Mouse (Mus musculus): ENCODE measurements around the gene Tfcp2. TPM values are rescaled to one million over a fixed set of nuclear protein-coding genes. Genes with fewer than 3 reads are reported as not detected.

The Tfcp2 gene
- polyA plus RNA-seq, 1 experiment, result 22.6 TPM

GRCm38 (mm10) chr15:100470037-100470436 lies 81.8 kb downstream of the Tfcp2 start:
- no peak overlapping the region for H3K27ac ChIP-seq (ENCODE audit: insufficient read depth, low read length)
- TF ChIP-seq POLR2A (IDR thresholded peaks at IDR 0.05; ENCODE audit: extremely low read depth, insufficient read depth, low read length), result no peak
- no peak for TF ChIP-seq CTCF (IDR thresholded peaks at IDR 0.05; ENCODE audit: extremely low read depth, insufficient read depth, low read length)

GRCm38 (mm10) chr15:100469189-100469545 lies 82.6 kb downstream of the Tfcp2 start:
- TF ChIP-seq POLR2A (IDR thresholded peaks at IDR 0.05; ENCODE audit: extremely low read depth, insufficient read depth, low read length) (no peak), CTCF (IDR thresholded peaks at IDR 0.05; ENCODE audit: extremely low read depth, insufficient read depth, low read length) (no peak)
- peaks cover 4% of the 10 kb centered on the region; the same call in 1 of the 2 replicates for H3K4me1 ChIP-seq (ENCODE audit: control insufficient read depth, insufficient read depth, low read length)

More at GRCm38 (mm10) chr15:100470037-100470436, 81.8 kb downstream of the Tfcp2 start:
- peak overlapping the region; percentile 81 for H3K4me3 ChIP-seq (ENCODE audit: insufficient read depth, low read length)
- H3K4me1 ChIP-seq (ENCODE audit: control insufficient read depth, insufficient read depth, low read length), result peaks cover 4% of the 10 kb centered on the region; the same call in 1 of the 2 replicates

GRCm38 (mm10) chr15:100468295-100469188 lies 83.3 kb downstream of the Tfcp2 start, which contains the start of gene Letmd1:
Gene Letmd1 (plus strand): TSS chr15:100469023.
- TF ChIP-seq POLR2A (IDR thresholded peaks at IDR 0.05; ENCODE audit: extremely low read depth, insufficient read depth, low read length), result peak; percentile 63
- TF ChIP-seq CTCF (IDR thresholded peaks at IDR 0.05; ENCODE audit: extremely low read depth, insufficient read depth, low read length), result peak; percentile 14; the same call in 1 of the 2 replicates
- H3K4me3 ChIP-seq (ENCODE audit: insufficient read depth, low read length), result peak within 1 kb of the TSS; percentile 81
- H3K4me1 ChIP-seq (ENCODE audit: control insufficient read depth, insufficient read depth, low read length), result peaks cover 4% of the 10 kb centered on the region; the same call in 1 of the 2 replicates
- H3K27ac ChIP-seq (ENCODE audit: insufficient read depth, low read length), result peak within 1 kb of the TSS; percentile 93

More at GRCm38 (mm10) chr15:100469189-100469545, 82.6 kb downstream of the Tfcp2 start:
- no peak overlapping the region; the same call in 1 of the 2 replicates for H3K27ac ChIP-seq (ENCODE audit: insufficient read depth, low read length)
- H3K4me3 ChIP-seq (ENCODE audit: insufficient read depth, low read length), result peak overlapping the region; percentile 81

- Histone ChIP-seq H3K27ac (ENCODE audit: insufficient read depth, low read length) (no peak overlapping the region), H3K4me3 (ENCODE audit: insufficient read depth, low read length) (peak overlapping the region; percentile 81), H3K4me1 (ENCODE audit: control insufficient read depth, insufficient read depth, low read length) (peaks cover 4% of the 10 kb centered on the region; the same call in 1 of the 2 replicates)
- TF ChIP-seq CTCF (IDR thresholded peaks at IDR 0.05; ENCODE audit: extremely low read depth, insufficient read depth, low read length) (no peak), POLR2A (IDR thresholded peaks at IDR 0.05; ENCODE audit: extremely low read depth, insufficient read depth, low read length) (no peak)
These were observed 84.1 kb downstream of the Tfcp2 start for GRCm38 (mm10) chr15:100467738-100468137.

GRCm38 (mm10) chr15:100465432-100465831 lies 86.4 kb downstream of the Tfcp2 start:
- TF ChIP-seq POLR2A (IDR thresholded peaks at IDR 0.05; ENCODE audit: extremely low read depth, insufficient read depth, low read length), result no peak
- Histone ChIP-seq H3K27ac (ENCODE audit: insufficient read depth, low read length) (no peak overlapping the region), H3K4me1 (ENCODE audit: control insufficient read depth, insufficient read depth, low read length) (peaks cover 4% of the 10 kb centered on the region; the same call in 1 of the 2 replicates), H3K4me3 (ENCODE audit: insufficient read depth, low read length) (no peak overlapping the region)

- peak; percentile 60 for TF ChIP-seq CTCF (IDR thresholded peaks at IDR 0.05; ENCODE audit: extremely low read depth, insufficient read depth, low read length)
- no peak for TF ChIP-seq POLR2A (IDR thresholded peaks at IDR 0.05; ENCODE audit: extremely low read depth, insufficient read depth, low read length)
- Histone ChIP-seq H3K4me3 (ENCODE audit: insufficient read depth, low read length) (no peak overlapping the region), H3K27ac (ENCODE audit: insufficient read depth, low read length) (no peak overlapping the region), H3K4me1 (ENCODE audit: control insufficient read depth, insufficient read depth, low read length) (peaks cover 2% of the 10 kb centered on the region; the same call in 1 of the 2 replicates)
These were observed 88.1 kb downstream of the Tfcp2 start for GRCm38 (mm10) chr15:100463712-100464111.

- Histone ChIP-seq H3K4me3 (ENCODE audit: insufficient read depth, low read length) (no peak overlapping the region), H3K4me1 (ENCODE audit: control insufficient read depth, insufficient read depth, low read length) (no peaks in the 10 kb centered on the region), H3K27ac (ENCODE audit: insufficient read depth, low read length) (no peak overlapping the region)
- TF ChIP-seq CTCF (IDR thresholded peaks at IDR 0.05; ENCODE audit: extremely low read depth, insufficient read depth, low read length), result no peak
- no peak for TF ChIP-seq POLR2A (IDR thresholded peaks at IDR 0.05; ENCODE audit: extremely low read depth, insufficient read depth, low read length)
These were observed 89.7 kb downstream of the Tfcp2 start for GRCm38 (mm10) chr15:100462086-100462485.

- no peaks in the 10 kb centered on the region for H3K4me1 ChIP-seq (ENCODE audit: control insufficient read depth, insufficient read depth, low read length)
- no peak for TF ChIP-seq CTCF (IDR thresholded peaks at IDR 0.05; ENCODE audit: extremely low read depth, insufficient read depth, low read length)
- TF ChIP-seq POLR2A (IDR thresholded peaks at IDR 0.05; ENCODE audit: extremely low read depth, insufficient read depth, low read length), result no peak
- H3K4me3 ChIP-seq (ENCODE audit: insufficient read depth, low read length), result no peak overlapping the region
- no peak overlapping the region for H3K27ac ChIP-seq (ENCODE audit: insufficient read depth, low read length)
These were observed 90.2 kb downstream of the Tfcp2 start for GRCm38 (mm10) chr15:100461646-100462045.

GRCm38 (mm10) chr15:100460942-100461341 lies 90.9 kb downstream of the Tfcp2 start:
- H3K4me3 ChIP-seq (ENCODE audit: insufficient read depth, low read length), result no peak overlapping the region
- TF ChIP-seq POLR2A (IDR thresholded peaks at IDR 0.05; ENCODE audit: extremely low read depth, insufficient read depth, low read length), result no peak
- TF ChIP-seq CTCF (IDR thresholded peaks at IDR 0.05; ENCODE audit: extremely low read depth, insufficient read depth, low read length), result no peak
- H3K27ac ChIP-seq (ENCODE audit: insufficient read depth, low read length), result no peak overlapping the region
- H3K4me1 ChIP-seq (ENCODE audit: control insufficient read depth, insufficient read depth, low read length), result no peaks in the 10 kb centered on the region

- no peak overlapping the region for H3K27ac ChIP-seq (ENCODE audit: insufficient read depth, low read length)
- no peaks in the 10 kb centered on the region for H3K4me1 ChIP-seq (ENCODE audit: control insufficient read depth, insufficient read depth, low read length)
- TF ChIP-seq POLR2A (IDR thresholded peaks at IDR 0.05; ENCODE audit: extremely low read depth, insufficient read depth, low read length), result no peak
- peak; percentile 62 for TF ChIP-seq CTCF (IDR thresholded peaks at IDR 0.05; ENCODE audit: extremely low read depth, insufficient read depth, low read length)
- no peak overlapping the region for H3K4me3 ChIP-seq (ENCODE audit: insufficient read depth, low read length)
These were observed 93.8 kb downstream of the Tfcp2 start for GRCm38 (mm10) chr15:100458055-100458454.

Data from cortical plate, adult 2 months (tissue).